Mouse (Mus musculus) lung, embryonic 14.5 days (tissue): ENCODE measurements around the gene Lrp6. TPM values are rescaled to one million over a fixed set of nuclear protein-coding genes. Genes with fewer than 3 reads are reported as not detected.

ENCODE experiments used
- ATAC-seq: fragments of 200-750 bp; cut with Nextera tagmentation; 2 replicates; pipeline ENCODE4 v1.8.0; 2017; ENCODE audit warnings: mild to moderate bottlenecking, moderate TSS enrichment, moderate library complexity; ENCODE audit not compliant: insufficient read depth
- DNase-seq: peaks from one replicate; pipeline ENCODE4 v3.0.0-alpha.2; 2015
- H3K27ac ChIP-seq: fragments of 300-500 bp; sonication (generic); 2 replicates; pipeline ENCODE4 v1.5.1; 2014; ENCODE audit warnings: low read depth, mild to moderate bottlenecking, moderate library complexity
- H3K27me3 ChIP-seq: fragments of 300-500 bp; sonication (generic); 2 replicates; pipeline ENCODE4 v1.6.1; 2014; ENCODE audit warnings: low read length, control low read depth; ENCODE audit not compliant: insufficient read depth
- H3K36me3 ChIP-seq: fragments of 300-500 bp; sonication (generic); 2 replicates; pipeline ENCODE4 v1.6.1; 2014; ENCODE audit warnings: control low read depth; ENCODE audit not compliant: insufficient read depth
- H3K4me1 ChIP-seq: fragments of 300-500 bp; sonication (generic); 2 replicates; pipeline ENCODE4 v1.6.1; 2014; ENCODE audit warnings: antibody characterized with exemption, control low read depth; ENCODE audit not compliant: insufficient read depth
- H3K4me2 ChIP-seq: fragments of 300-500 bp; sonication (generic); 2 replicates; pipeline ENCODE4 v1.6.1; 2014; ENCODE audit warnings: mild to moderate bottlenecking
- H3K4me3 ChIP-seq: fragments of 300-500 bp; sonication (generic); 2 replicates; pipeline ENCODE4 v1.5.1; 2014; ENCODE audit warnings: low read depth, low read length
- H3K9ac ChIP-seq: fragments of 300-500 bp; sonication (generic); 2 replicates; pipeline ENCODE4 v1.6.1; 2014
- H3K9me3 ChIP-seq: fragments of 300-500 bp; sonication (generic); 2 replicates; pipeline ENCODE4 v1.6.1; 2016; ENCODE audit warnings: low read depth, low read length, control low read depth
- CTCF ChIP-seq: IDR thresholded peaks from 2 replicates; pipeline ENCODE4 v1.5.1; 2016; ENCODE audit warnings: antibody characterized with exemption, low read depth
- WGBS: fragments of 180-500 bp; shearing (Covaris S2); extraction: QIAGEN DNeasy Blood & Tissue Kit; methylation state at CpG from one replicate; pipeline ENCODE4 v1.1.7; 2014; 5-methylcytosine and 5-hydroxymethylcytosine counted together
- polyA plus RNA-seq: library from polyadenylated mRNA; unstranded; fragments of >200 nt; fragmentation: Nextera tagmentation; extraction: Ambion mirVana; gene quantifications from 2 replicates; pipeline ENCODE4 v1.2.1, GENCODE M21; 2014

Lrp6 gene
- polyA plus RNA-seq, 1 experiment from 2014 or later: 35.8 TPM

DNA sequence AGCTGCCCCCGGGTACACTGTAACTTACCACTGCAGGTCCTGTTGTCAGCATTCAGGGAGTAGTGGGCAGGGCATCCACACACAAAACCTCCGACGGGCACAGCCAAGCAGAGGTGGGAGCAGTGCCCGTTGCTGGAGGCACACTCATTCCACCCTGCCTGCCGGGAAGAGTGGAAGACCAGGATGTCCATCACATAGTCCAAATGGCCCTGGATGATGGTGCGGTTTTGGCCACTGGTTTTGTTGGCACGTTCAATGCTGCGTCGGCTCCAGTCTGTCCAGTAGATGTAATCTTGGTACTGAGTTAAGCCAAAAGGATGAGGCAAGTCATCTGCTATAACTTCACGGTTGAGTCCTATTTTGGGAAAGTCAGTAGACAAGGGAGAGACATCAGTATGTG, 87.3 kb downstream of the Lrp6 start:
- WGBS: 92% methylated on average over 10 of the region's 10 CpGs
- H3K36me3 ChIP-seq: peaks cover 50% of the 10 kb centered on the region

DNA sequence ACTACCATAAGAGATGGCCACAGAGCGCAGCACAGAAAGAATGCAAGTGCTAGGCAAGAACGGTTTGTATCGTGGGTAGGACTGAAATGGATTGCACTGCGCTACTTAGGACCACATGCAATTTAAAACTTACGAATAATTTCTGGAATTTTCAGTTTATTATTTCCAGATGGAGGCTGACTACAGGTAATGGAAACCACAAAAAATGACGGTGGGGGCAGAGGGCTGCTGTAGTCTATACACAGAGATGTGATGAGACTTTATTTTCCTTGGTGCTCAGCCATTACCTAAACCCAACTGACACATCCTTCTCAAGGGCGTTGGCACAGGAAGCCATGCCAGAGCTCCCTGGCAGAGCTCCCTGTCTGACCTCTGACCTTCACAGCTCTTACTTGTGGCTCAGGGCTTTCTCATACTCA, 93.6 kb downstream of the Lrp6 start:
- WGBS: 77% methylated on average over 7 of the region's 7 CpGs
- no peak overlapping the region for H3K27ac ChIP-seq
- no peak for ATAC-seq
- no peaks in the 10 kb centered on the region for H3K27me3 ChIP-seq
- peaks cover 41% of the 10 kb centered on the region for H3K36me3 ChIP-seq
- no peak overlapping the region for H3K4me2 ChIP-seq
- no peak for TF ChIP-seq CTCF
- DNase-seq: no peak
- H3K4me3 ChIP-seq: no peak overlapping the region
- no peak overlapping the region for H3K9ac ChIP-seq
- H3K9me3 ChIP-seq: no peaks in the 10 kb centered on the region
- peaks cover 2% of the 10 kb centered on the region; the same call in 1 of the 2 replicates for H3K4me1 ChIP-seq

More for the DNA sequence above, 87.3 kb downstream of the Lrp6 start:
- H3K4me3 ChIP-seq: no peak overlapping the region
- H3K27ac ChIP-seq: no peak overlapping the region
- no peaks in the 10 kb centered on the region for H3K9me3 ChIP-seq
- no peaks in the 10 kb centered on the region for H3K4me1 ChIP-seq
- no peaks in the 10 kb centered on the region for H3K27me3 ChIP-seq
- no peak overlapping the region for H3K4me2 ChIP-seq
- DNase-seq (no peak), ATAC-seq (no peak)
- no peak overlapping the region for H3K9ac ChIP-seq
- no peak for TF ChIP-seq CTCF

DNA sequence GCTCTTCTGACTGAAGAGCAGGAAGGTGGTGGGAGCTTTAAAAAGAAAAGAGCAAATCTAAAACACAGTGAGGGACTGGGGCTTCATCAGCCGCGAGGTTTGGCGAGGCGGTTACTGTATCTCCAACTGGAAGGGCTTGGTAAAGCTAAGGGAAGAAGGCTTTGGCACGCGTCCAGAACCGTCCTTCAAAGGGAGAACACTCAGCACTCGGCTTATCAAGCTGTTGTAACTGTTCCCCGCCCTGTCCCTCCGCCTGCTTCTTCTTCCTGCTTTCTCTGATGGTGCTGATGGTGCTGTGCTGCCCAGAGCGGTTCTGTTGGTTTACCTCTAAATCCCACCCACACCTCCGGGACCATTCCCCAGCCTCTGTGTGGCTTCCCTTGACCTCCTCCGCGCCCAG, 95.9 kb downstream of the Lrp6 start:
- ATAC-seq (peak; percentile 87), DNase-seq (peak; percentile 93)
- Histone ChIP-seq H3K27me3 (no peaks in the 10 kb centered on the region), H3K4me2 (no peak overlapping the region), H3K4me3 (no peak overlapping the region), H3K36me3 (peaks cover 45% of the 10 kb centered on the region), H3K4me1 (peaks cover 2% of the 10 kb centered on the region; the same call in 1 of the 2 replicates), H3K9me3 (no peaks in the 10 kb centered on the region), H3K27ac (no peak overlapping the region), H3K9ac (no peak overlapping the region)
- 37% methylated on average over 14 of the region's 14 CpGs for WGBS
- TF ChIP-seq CTCF: no peak

DNA sequence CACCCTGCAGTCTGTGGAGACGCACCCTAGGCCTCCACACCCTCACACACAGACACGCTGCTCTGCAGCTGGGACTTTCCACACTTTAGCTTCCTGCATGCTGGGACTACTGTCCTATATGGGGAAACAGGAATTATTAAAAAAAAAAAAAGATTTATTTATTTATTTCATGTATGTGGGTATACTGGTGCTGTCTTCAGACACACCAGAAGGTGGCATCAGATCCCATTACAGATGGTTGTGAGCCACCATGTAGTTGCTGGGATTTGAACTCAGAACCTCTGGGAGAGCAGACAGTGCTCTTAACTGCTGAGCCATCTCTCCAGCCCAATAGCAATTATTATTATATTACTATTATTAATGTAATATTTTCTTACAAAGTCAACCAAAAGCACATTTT, 97.5 kb downstream of the Lrp6 start:
- Histone ChIP-seq H3K4me3 (no peak overlapping the region), H3K4me1 (peaks cover 2% of the 10 kb centered on the region; the same call in 1 of the 2 replicates), H3K27me3 (no peaks in the 10 kb centered on the region), H3K27ac (no peak overlapping the region), H3K4me2 (no peak overlapping the region), H3K36me3 (peaks cover 52% of the 10 kb centered on the region), H3K9me3 (no peaks in the 10 kb centered on the region), H3K9ac (no peak overlapping the region)
- DNase-seq (no peak), ATAC-seq (no peak)
- 93% methylated on average over 2 of the region's 2 CpGs for WGBS
- peak; percentile 11; the same call in 1 of the 2 replicates for TF ChIP-seq CTCF

DNA sequence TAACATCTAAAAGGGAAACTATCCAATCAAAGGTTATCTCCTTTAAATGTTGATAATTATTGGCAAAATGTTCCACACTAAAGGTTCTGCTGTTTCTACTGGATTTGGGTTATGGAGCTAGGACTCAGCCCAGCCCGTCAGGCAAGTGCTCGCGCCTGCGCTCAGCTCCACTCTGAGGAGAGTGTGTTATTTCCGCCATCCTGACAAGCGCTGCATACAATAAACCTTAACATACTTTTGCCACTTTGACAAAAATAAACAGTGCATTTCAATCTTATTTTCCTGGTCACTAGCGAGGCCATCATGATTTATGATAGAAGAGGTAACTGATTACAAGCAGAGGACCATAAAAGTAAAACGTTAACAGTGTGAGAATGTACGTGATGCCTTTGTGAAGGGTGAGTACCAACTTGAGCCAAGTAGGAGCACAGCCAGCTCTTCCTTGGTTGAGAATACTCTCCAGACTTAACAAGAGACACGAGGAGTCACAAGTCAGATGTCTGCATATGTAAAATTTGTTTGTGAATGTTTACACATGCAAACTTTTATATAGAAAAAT, 100.0 kb downstream of the Lrp6 start:
- H3K27ac ChIP-seq: no peak overlapping the region
- no peak overlapping the region for H3K4me3 ChIP-seq
- no peak overlapping the region for H3K9ac ChIP-seq
- no peak overlapping the region for H3K4me2 ChIP-seq
- peaks cover 2% of the 10 kb centered on the region; the same call in 1 of the 2 replicates for H3K4me1 ChIP-seq
- no peak for DNase-seq
- ATAC-seq: no peak
- TF ChIP-seq CTCF: no peak
- H3K36me3 ChIP-seq: peaks cover 64% of the 10 kb centered on the region
- H3K27me3 ChIP-seq: no peaks in the 10 kb centered on the region
- no peaks in the 10 kb centered on the region for H3K9me3 ChIP-seq
- WGBS: 79% methylated on average over 10 of the region's 10 CpGs

DNA sequence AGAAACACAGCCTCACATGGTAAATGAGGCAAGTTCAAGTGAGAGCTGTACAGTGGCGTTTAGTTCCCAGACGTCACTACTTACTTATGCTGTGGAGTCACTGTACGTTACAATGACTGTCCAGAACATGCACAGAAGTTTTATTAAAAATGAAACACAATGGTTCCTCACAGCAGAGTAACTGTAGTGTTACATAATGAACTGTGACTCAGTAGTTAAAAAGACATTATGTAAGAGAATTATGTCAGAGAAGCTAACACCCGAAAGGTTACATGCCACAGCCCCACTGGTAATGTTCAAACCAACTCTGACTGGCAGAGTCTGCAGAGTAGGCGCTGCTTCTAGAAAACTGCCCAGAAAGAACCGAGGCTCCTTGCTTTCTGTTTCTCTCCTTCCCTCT, 105.6 kb downstream of the Lrp6 start:
- no peak overlapping the region for H3K9ac ChIP-seq
- DNase-seq: no peak
- no peak for ATAC-seq
- no peaks in the 10 kb centered on the region for H3K4me1 ChIP-seq
- H3K27ac ChIP-seq: no peak overlapping the region
- TF ChIP-seq CTCF: no peak
- H3K36me3 ChIP-seq: peaks cover 83% of the 10 kb centered on the region
- no peaks in the 10 kb centered on the region for H3K27me3 ChIP-seq
- WGBS: 83% methylated on average over 6 of the region's 6 CpGs
- H3K9me3 ChIP-seq: no peaks in the 10 kb centered on the region
- H3K4me2 ChIP-seq: no peak overlapping the region
- H3K4me3 ChIP-seq: no peak overlapping the region

DNA sequence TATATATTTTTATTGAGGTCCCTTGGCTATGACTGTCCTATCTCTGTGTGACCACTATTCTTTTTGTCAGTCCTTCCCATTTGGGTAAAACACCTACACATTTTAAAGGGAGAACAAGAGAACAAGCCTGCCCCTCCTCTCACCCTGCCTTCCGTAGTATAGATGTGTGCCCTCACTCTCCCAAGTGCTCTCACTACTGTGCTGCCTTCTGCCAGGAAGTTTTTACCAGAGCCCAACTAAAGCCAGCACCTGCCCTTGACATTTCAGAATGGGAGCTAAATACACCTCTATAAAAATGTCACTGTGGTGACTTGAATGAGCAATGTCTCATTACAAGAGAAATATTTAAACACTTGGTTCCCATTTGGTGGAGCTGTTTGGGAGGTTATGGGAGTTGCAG, 108.4 kb downstream of the Lrp6 start:
- DNase-seq (no peak), ATAC-seq (no peak)
- 88% methylated on average over 1 of the region's 1 CpGs for WGBS
- Histone ChIP-seq H3K4me1 (no peaks in the 10 kb centered on the region), H3K36me3 (peaks cover 89% of the 10 kb centered on the region), H3K4me2 (no peak overlapping the region), H3K4me3 (no peak overlapping the region), H3K27me3 (no peaks in the 10 kb centered on the region), H3K27ac (no peak overlapping the region), H3K9ac (no peak overlapping the region), H3K9me3 (no peaks in the 10 kb centered on the region)
- TF ChIP-seq CTCF: no peak
